ENCODE assay signal across 8 mouse cellular contexts in the genomic region with DNA sequence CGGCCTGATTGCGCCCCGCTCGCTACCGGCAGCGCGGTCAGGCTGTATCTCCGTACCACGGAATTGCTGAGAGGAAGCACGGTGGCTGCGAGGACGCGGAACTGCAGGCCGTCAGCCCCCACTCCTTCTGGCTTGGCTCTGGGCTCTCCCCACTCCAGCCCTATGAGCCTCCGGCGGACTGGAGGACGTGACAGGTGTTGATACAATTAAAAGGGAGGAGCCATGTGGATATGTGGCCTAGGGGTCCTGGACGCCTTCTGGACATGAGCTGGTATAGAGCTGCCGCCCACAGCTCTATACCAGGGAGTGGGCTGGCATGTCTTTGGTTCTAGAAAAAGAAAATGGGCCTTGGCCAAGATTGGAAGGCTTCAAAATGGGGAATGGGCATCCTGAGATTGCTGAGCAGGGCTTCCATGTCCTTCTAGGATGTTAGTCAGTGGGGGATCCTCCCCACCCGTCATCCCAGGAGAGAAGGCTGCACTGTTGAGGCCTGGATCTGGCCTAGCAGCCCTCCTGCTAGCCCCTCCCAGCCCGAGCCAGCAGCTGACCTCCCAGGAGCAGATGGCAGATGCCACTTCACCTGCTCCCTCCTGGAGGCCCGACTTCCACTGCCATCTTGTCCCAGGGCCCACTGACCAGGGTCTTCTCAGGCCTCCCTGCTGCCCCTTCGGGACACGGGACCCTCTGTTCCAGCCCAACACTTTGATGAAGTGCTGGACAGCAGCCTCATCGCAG. TPM values are rescaled to one million over a fixed set of nuclear protein-coding genes. Genes with fewer than 3 reads are reported as not detected.
DNase-seq lines count a peak whose midpoint lies in the region; ATAC-seq and TF ChIP-seq lines count a peak whose summit lies in the region.

No protein-coding gene starts in this region.

- no peaks in the 10 kb centered on the region for H3K36me3 ChIP-seq in lung, embryonic 14.5 days (ENCODE audit: insufficient read depth)
- H3K36me3 ChIP-seq in forebrain, embryonic 13.5 days (ENCODE audit: poor library complexity, severe bottlenecking): no peaks in the 10 kb centered on the region
- H3K36me3 ChIP-seq in liver, embryonic 15.5 days (replicated peaks): no peaks in the 10 kb centered on the region

- peak; percentile 22; the same call in 1 of the 2 replicates for ATAC-seq in lung, embryonic 14.5 days (ENCODE audit: insufficient read depth)
- peak; percentile 71 for ATAC-seq in forebrain, embryonic 13.5 days
- ATAC-seq in liver, embryonic 15.5 days (ENCODE audit: insufficient read depth): 0 out of 2 replicates have a peak, but pooled peaks have one; percentile 15

- H3K4me1 ChIP-seq in lung, embryonic 14.5 days (ENCODE audit: insufficient read depth): no peaks in the 10 kb centered on the region
- peaks cover 39% of the 10 kb centered on the region for H3K4me1 ChIP-seq in forebrain, embryonic 13.5 days
- H3K4me1 ChIP-seq in liver, embryonic 15.5 days (replicated peaks): peaks cover 12% of the 10 kb centered on the region

- TF ChIP-seq CTCF in lung, embryonic 14.5 days (IDR thresholded peaks at IDR 0.05; ENCODE audit: low read depth): no peak

- peak overlapping the region; percentile 98 for H3K4me2 ChIP-seq in lung, embryonic 14.5 days
- H3K4me2 ChIP-seq in forebrain, embryonic 13.5 days: peak overlapping the region; percentile 91
- H3K4me2 ChIP-seq in liver, embryonic 15.5 days: peak overlapping the region; percentile 69

- H3K4me3 ChIP-seq in lung, embryonic 14.5 days (ENCODE audit: low read depth, low read length): peak overlapping the region; percentile 62
- H3K4me3 ChIP-seq in forebrain, embryonic 13.5 days: peak overlapping the region; percentile 70
- peak overlapping the region; percentile 52 for H3K4me3 ChIP-seq in liver, embryonic 15.5 days (replicated peaks)

- H3K27ac ChIP-seq in lung, embryonic 14.5 days (ENCODE audit: low read depth): no peak overlapping the region
- peak overlapping the region; percentile 95 for H3K27ac ChIP-seq in forebrain, embryonic 13.5 days
- H3K27ac ChIP-seq in liver, embryonic 15.5 days (replicated peaks): no peak overlapping the region

- H3K27me3 ChIP-seq in lung, embryonic 14.5 days (ENCODE audit: insufficient read depth, low read length): peaks cover 44% of the 10 kb centered on the region
- H3K27me3 ChIP-seq in forebrain, embryonic 13.5 days: peaks cover 3% of the 10 kb centered on the region; the same call in 1 of the 2 replicates
- peaks cover 93% of the 10 kb centered on the region for H3K27me3 ChIP-seq in liver, embryonic 15.5 days

- no peaks in the 10 kb centered on the region for H3K9me3 ChIP-seq in lung, embryonic 14.5 days (ENCODE audit: low read depth, low read length)
- H3K9me3 ChIP-seq in forebrain, embryonic 13.5 days (replicated peaks): no peaks in the 10 kb centered on the region
- H3K9me3 ChIP-seq in liver, embryonic 15.5 days (replicated peaks): no peaks in the 10 kb centered on the region

- WGBS in lung, embryonic 14.5 days: 9% methylated on average over 25 of the region's 25 CpGs
- WGBS in forebrain, embryonic 13.5 days: 6% methylated on average over 25 of the region's 25 CpGs
- WGBS in liver, embryonic 15.5 days (ENCODE audit: insufficient replicate concordance): 8% methylated on average over 24 of the region's 25 CpGs

- no peak for DNase-seq in lung, embryonic 14.5 days
- no peak for DNase-seq in lung, postnatal 25 days (ENCODE audit: low spot score)
- peak; percentile 90 for DNase-seq in cerebellum, adult 9-11 months
- no peak for DNase-seq in urinary bladder, postnatal 36 days (ENCODE audit: low spot score in 2 of 2)
- no peak for DNase-seq in thymus, postnatal 25 days
- no peak for DNase-seq in Muller cell, postnatal 12 days (ENCODE audit: inconsistent ontology term)

- peak overlapping the region; percentile 54; the same call in 1 of the 2 replicates for H3K9ac ChIP-seq in lung, embryonic 14.5 days
- peak overlapping the region; percentile 89 for H3K9ac ChIP-seq in forebrain, embryonic 13.5 days
- H3K9ac ChIP-seq in liver, embryonic 15.5 days: no peak overlapping the region

RNA-seq across cellular contexts. Expression of a gene that starts 0.9 kb away (rescaled TPM):
- polyA plus RNA-seq in lung, embryonic 14.5 days (2014; fragmentation: Nextera tagmentation; extraction: Ambion mirVana): 0.97 and 1.3 TPM in 2 replicates
- polyA plus RNA-seq in forebrain, embryonic 13.5 days (2015; fragmentation: Nextera tagmentation; extraction: Ambion mirVana): 22.7 and 25.2 TPM in 2 replicates
- polyA plus RNA-seq in liver, embryonic 15.5 days (2015; fragmentation: Nextera tagmentation; extraction: Ambion mirVana): 0.07 and 0.12 TPM in 2 replicates

RNA-seq across cellular contexts. Expression of a gene that starts 12.8 kb away (rescaled TPM):
- polyA plus RNA-seq in lung, embryonic 14.5 days (2014; fragmentation: Nextera tagmentation; extraction: Ambion mirVana): 10.4 and 12.7 TPM in 2 replicates
- 43.7 and 53.7 TPM in 2 replicates for polyA plus RNA-seq in forebrain, embryonic 13.5 days (2015; fragmentation: Nextera tagmentation; extraction: Ambion mirVana)
- polyA plus RNA-seq in liver, embryonic 15.5 days (2015; fragmentation: Nextera tagmentation; extraction: Ambion mirVana): 15.5 and 18.2 TPM in 2 replicates

RNA-seq across cellular contexts. Expression of a gene that starts 13.7 kb away (rescaled TPM):
- 24.6 and 26.0 TPM in 2 replicates for polyA plus RNA-seq in lung, embryonic 14.5 days (2014; fragmentation: Nextera tagmentation; extraction: Ambion mirVana)
- polyA plus RNA-seq in forebrain, embryonic 13.5 days (2015; fragmentation: Nextera tagmentation; extraction: Ambion mirVana): 27.7 and 30.0 TPM in 2 replicates
- 11.7 and 13.0 TPM in 2 replicates for polyA plus RNA-seq in liver, embryonic 15.5 days (2015; fragmentation: Nextera tagmentation; extraction: Ambion mirVana)

RNA-seq across cellular contexts. Expression of a gene that starts 14.3 kb away (rescaled TPM):
- not detected in 2 replicates for polyA plus RNA-seq in lung, embryonic 14.5 days (2014; fragmentation: Nextera tagmentation; extraction: Ambion mirVana)
- polyA plus RNA-seq in forebrain, embryonic 13.5 days (2015; fragmentation: Nextera tagmentation; extraction: Ambion mirVana): 1.8 TPM in 1 of 2 replicates, not detected in the other
- not detected in 2 replicates for polyA plus RNA-seq in liver, embryonic 15.5 days (2015; fragmentation: Nextera tagmentation; extraction: Ambion mirVana)

RNA-seq across cellular contexts. Expression of a gene that starts 17.1 kb away (rescaled TPM):
- 81.9 and 96.8 TPM in 2 replicates for polyA plus RNA-seq in lung, embryonic 14.5 days (2014; fragmentation: Nextera tagmentation; extraction: Ambion mirVana)
- 75.5 and 84.8 TPM in 2 replicates for polyA plus RNA-seq in forebrain, embryonic 13.5 days (2015; fragmentation: Nextera tagmentation; extraction: Ambion mirVana)
- 54.9 and 59.6 TPM in 2 replicates for polyA plus RNA-seq in liver, embryonic 15.5 days (2015; fragmentation: Nextera tagmentation; extraction: Ambion mirVana)

Comparison
In these comparisons a context has a peak if more than half of its experiments do, and no peak if none do; other contexts are left out.
1. ATAC-seq: peak in every context shown above with its lines; median percentile 71 in forebrain, embryonic 13.5 days; 22 in lung, embryonic 14.5 days; 15 in liver, embryonic 15.5 days.
2. RNA of a gene that starts 0.9 kb away (polyA plus RNA-seq): 22.7 to 25.2 TPM in forebrain, embryonic 13.5 days; 0.97 to 1.3 TPM in lung, embryonic 14.5 days and 0.07 to 0.12 TPM in liver, embryonic 15.5 days; every median in the first group is over 10 times any median in the second.
3. Peak in every context shown above with its lines, with median percentiles within 50 percentile points of each other: H3K4me2 ChIP-seq and H3K4me3 ChIP-seq.